Mouse (Mus musculus) gonadal fat pad, adult 2 months (tissue): ENCODE data around the gene Hormad1. TPM values are rescaled to one million over a fixed set of nuclear protein-coding genes. Genes with fewer than 3 reads are reported as not detected.
"Not testable (repeated sequence)": the region's sequence is repeated elsewhere in the genome, so short reads cannot be mapped to it uniquely, and the experiment has no call there.

Source experiments
- DNase-seq: peaks from one replicate; pipeline ENCODE4 v3.0.0-alpha.2; 2012; ENCODE audit warnings: low read depth
- polyA plus RNA-seq: library from polyadenylated mRNA; depleted of rRNA; stranded (reverse); fragments of >200 nt; gene quantifications from 2 replicates; pipeline ENCODE4 v1.2.3, GENCODE M21; 2012; rRNA removed

Hormad1 gene
- polyA plus RNA-seq, result not detected in 2 replicates

GRCm38 (mm10) chr3:95559437-95559836 is at the start of gene Hormad1:
Gene Hormad1, plus strand, starts transcription at chr3:95559677.
- DNase-seq, result no peak

GRCm38 (mm10) chr3:95511611-95512180 is 47.8 kb upstream of the Hormad1 start:
- no peak for DNase-seq

GRCm38 (mm10) chr3:95516614-95517041 is 42.8 kb upstream of the Hormad1 start:
- DNase-seq, result no peak

GRCm38 (mm10) chr3:95517493-95517898 is 42.0 kb upstream of the Hormad1 start:
- DNase-seq, result peak; percentile 14

- no peak for DNase-seq
Measured at GRCm38 (mm10) chr3:95518891-95519290, 40.6 kb upstream of the Hormad1 start.

GRCm38 (mm10) chr3:95519315-95519714 is 40.2 kb upstream of the Hormad1 start:
- no peak for DNase-seq

GRCm38 (mm10) chr3:95520100-95520499 is 39.4 kb upstream of the Hormad1 start:
- no peak for DNase-seq

- no peak for DNase-seq
Measured at GRCm38 (mm10) chr3:95521168-95521567, 38.3 kb upstream of the Hormad1 start.

- DNase-seq, result no peak
Measured at GRCm38 (mm10) chr3:95523662-95524061, 35.8 kb upstream of the Hormad1 start.

GRCm38 (mm10) chr3:95524673-95525072 is 34.8 kb upstream of the Hormad1 start:
- no peak for DNase-seq

- DNase-seq, result no peak
Measured at GRCm38 (mm10) chr3:95526111-95526510, 33.4 kb upstream of the Hormad1 start.

GRCm38 (mm10) chr3:95526622-95527211 is 32.8 kb upstream of the Hormad1 start, which contains the start of gene Ctss:
Gene Ctss, plus strand, starts transcription at chr3:95526786.
- no peak for DNase-seq

- no peak for DNase-seq
Measured at GRCm38 (mm10) chr3:95529814-95530213, 29.7 kb upstream of the Hormad1 start.

GRCm38 (mm10) chr3:95531025-95531424 is 28.5 kb upstream of the Hormad1 start:
- DNase-seq, result no peak

- no peak for DNase-seq
Measured at GRCm38 (mm10) chr3:95533364-95533763, 26.1 kb upstream of the Hormad1 start.

- DNase-seq, result no peak
Measured at GRCm38 (mm10) chr3:95534927-95535326, 24.6 kb upstream of the Hormad1 start.

GRCm38 (mm10) chr3:95538936-95539335 is 20.5 kb upstream of the Hormad1 start:
- peak; percentile 23 for DNase-seq

- DNase-seq, result no peak
Measured at GRCm38 (mm10) chr3:95539837-95540236, 19.6 kb upstream of the Hormad1 start.

GRCm38 (mm10) chr3:95541186-95541585 is 18.3 kb upstream of the Hormad1 start:
- DNase-seq, result not testable (repeated sequence)

GRCm38 (mm10) chr3:95542171-95542570 is 17.3 kb upstream of the Hormad1 start:
- DNase-seq, result no peak

- DNase-seq, result no peak
Measured at GRCm38 (mm10) chr3:95542981-95543380, 16.5 kb upstream of the Hormad1 start.

- DNase-seq, result no peak
Measured at GRCm38 (mm10) chr3:95550176-95550575, 9.3 kb upstream of the Hormad1 start.

- DNase-seq, result no peak
Measured at GRCm38 (mm10) chr3:95553986-95554385, 5.5 kb upstream of the Hormad1 start.

- no peak for DNase-seq
Measured at GRCm38 (mm10) chr3:95560738-95561137, 1.3 kb downstream of the Hormad1 start.
